Mouse (Mus musculus) embryo, embryonic 9.5 days (tissue): ENCODE data around the gene Rbbp4.

Experiments
- DNase-seq: peaks from one replicate; pipeline ENCODE4 v3.0.0-alpha.2; 2017; ENCODE audit errors: extremely low spot score

Gene Rbbp4

GRCm38 (mm10) chr4:129293702-129294101 lies 41.5 kb downstream of the Rbbp4 start:
- DNase-seq = peak; percentile 33

GRCm38 (mm10) chr4:129292831-129293230 lies 42.3 kb downstream of the Rbbp4 start:
- no peak for DNase-seq

GRCm38 (mm10) chr4:129289671-129290070 lies 45.5 kb downstream of the Rbbp4 start:
- no peak for DNase-seq

- DNase-seq = no peak
Observed at GRCm38 (mm10) chr4:129288067-129288466, 47.1 kb downstream of the Rbbp4 start.

GRCm38 (mm10) chr4:129287472-129287981 lies 47.6 kb downstream of the Rbbp4 start, which contains the start of gene Sync:
TSS of gene Sync (plus strand) at chr4:129287617.
- DNase-seq = peak; percentile 39

- no peak for DNase-seq
Observed at GRCm38 (mm10) chr4:129286683-129287471, 48.3 kb downstream of the Rbbp4 start.

- no peak for DNase-seq
Observed at GRCm38 (mm10) chr4:129286001-129286682, 49.0 kb downstream of the Rbbp4 start.

- DNase-seq = no peak
Observed at GRCm38 (mm10) chr4:129284685-129285084, 50.5 kb downstream of the Rbbp4 start.

- no peak for DNase-seq
Observed at GRCm38 (mm10) chr4:129283226-129283625, 51.9 kb downstream of the Rbbp4 start.

- DNase-seq = no peak
Observed at GRCm38 (mm10) chr4:129282786-129283185, 52.4 kb downstream of the Rbbp4 start.

GRCm38 (mm10) chr4:129276453-129276865 lies 58.7 kb downstream of the Rbbp4 start:
- DNase-seq = peak; percentile 92

- DNase-seq = no peak
Observed at GRCm38 (mm10) chr4:129272756-129273046, 62.5 kb downstream of the Rbbp4 start.

GRCm38 (mm10) chr4:129271991-129272755 lies 63.0 kb downstream of the Rbbp4 start:
- no peak for DNase-seq

- no peak for DNase-seq
Observed at GRCm38 (mm10) chr4:129268698-129269097, 66.5 kb downstream of the Rbbp4 start.

GRCm38 (mm10) chr4:129266821-129267220 lies 68.3 kb downstream of the Rbbp4 start:
- DNase-seq = no peak

- DNase-seq = no peak
Observed at GRCm38 (mm10) chr4:129266191-129266590, 69.0 kb downstream of the Rbbp4 start.

- peak; percentile 59 for DNase-seq
Observed at GRCm38 (mm10) chr4:129263225-129264021, 71.7 kb downstream of the Rbbp4 start.

GRCm38 (mm10) chr4:129261196-129261595 lies 74.0 kb downstream of the Rbbp4 start, which contains the start of gene C77080:
TSS of gene C77080 (minus strand) at chr4:129261404.
- DNase-seq = no peak

GRCm38 (mm10) chr4:129260678-129261077 lies 74.5 kb downstream of the Rbbp4 start:
- no peak for DNase-seq

GRCm38 (mm10) chr4:129259101-129259500 lies 76.1 kb downstream of the Rbbp4 start:
- DNase-seq = no peak
